ENCODE assay signal across 14 mouse cellular contexts in genomic region chr1:20428370-20429055, GRCm38 (mm10).
A peak's percentile ranks its signal among the peaks of the same experiment; 100 is the strongest.
DNase-seq lines count a peak whose midpoint lies in the region; ATAC-seq lines count a peak whose summit lies in the region.
"Had no signal": no experiment of that assay in that cellular context is flagged by ENCODE, and none has a peak within 500 bp of the region (broad histone marks: within the 10 kb centered on the region; RNA-seq: fewer than 3 reads in every experiment).

No protein-coding gene starts in this region.

- no peaks in the 10 kb centered on the region for H3K27me3 ChIP-seq in forebrain, embryonic 16.5 days (replicated peaks; ENCODE audit: control insufficient read depth, insufficient read depth, low read length)
- H3K27me3 ChIP-seq in midbrain, embryonic 13.5 days = peaks cover 7% of the 10 kb centered on the region; the same call in 1 of the 2 replicates
- no peaks in the 10 kb centered on the region for H3K27me3 ChIP-seq in intestine, embryonic 16.5 days (replicated peaks; ENCODE audit: control insufficient read depth, insufficient read depth, low read length)
- H3K27me3 ChIP-seq: embryonic facial prominence, embryonic 15.5 days had no signal

- H3K4me1 ChIP-seq in forebrain, embryonic 16.5 days (replicated peaks; ENCODE audit: control insufficient read depth, insufficient read depth, low read length) = peaks cover 6% of the 10 kb centered on the region; the same call in 1 of the 2 replicates
- H3K4me1 ChIP-seq in midbrain, embryonic 13.5 days (replicated peaks) = peaks cover 11% of the 10 kb centered on the region
- no peaks in the 10 kb centered on the region for H3K4me1 ChIP-seq in intestine, embryonic 16.5 days (ENCODE audit: control insufficient read depth, insufficient read depth, low read length)
- H3K4me1 ChIP-seq: embryonic facial prominence, embryonic 15.5 days had no signal

- H3K27ac ChIP-seq in forebrain, embryonic 16.5 days (ENCODE audit: low read length) = no peak overlapping the region
- 0 out of 2 replicates have a peak overlapping the region, but pooled peaks have one; percentile 17 for H3K27ac ChIP-seq in midbrain, embryonic 13.5 days
- H3K27ac ChIP-seq in intestine, embryonic 16.5 days (ENCODE audit: low read length) = no peak overlapping the region
- H3K27ac ChIP-seq: embryonic facial prominence, embryonic 15.5 days; liver, embryonic 14.5 days had no signal

- DNase-seq in frontal cortex, adult 2 months (ENCODE audit: extremely low spot score in 1 of 2, low spot score in 1 of 2) = no peak
- DNase-seq in brain, embryonic 18.5 days (ENCODE audit: low read depth, low spot score) = peak; percentile 6
- no peak for DNase-seq in thymus, postnatal 25 days
- no peak for DNase-seq in layer of hippocampus, postnatal 25 days (ENCODE audit: extremely low spot score in 1 of 2, low spot score in 1 of 2)
- DNase-seq: B cell, adult 2 months; gastrocnemius, postnatal 10 days; heart, postnatal 10 days; layer of hippocampus, adult 9-11 months had no signal

- peak; percentile 59; the same call in 1 of the 2 replicates for ATAC-seq in frontal cortex, adult (ENCODE audit: low TSS enrichment)
- peak; percentile 98 for ATAC-seq in forebrain, embryonic 16.5 days
- peak; percentile 97 for ATAC-seq in midbrain, embryonic 13.5 days
- ATAC-seq in intestine, embryonic 16.5 days = no peak

- H3K4me3 ChIP-seq in forebrain, embryonic 16.5 days (replicated peaks; ENCODE audit: low read length) = peak overlapping the region; percentile 4
- 0 out of 2 replicates have a peak overlapping the region, but pooled peaks have one; percentile 4 for H3K4me3 ChIP-seq in midbrain, embryonic 13.5 days (replicated peaks)
- no peak overlapping the region for H3K4me3 ChIP-seq in intestine, embryonic 16.5 days (ENCODE audit: low read length)
- H3K4me3 ChIP-seq: embryonic facial prominence, embryonic 15.5 days had no signal

- no peaks in the 10 kb centered on the region for H3K9me3 ChIP-seq in forebrain, embryonic 16.5 days (ENCODE audit: control insufficient read depth, low read length)
- H3K9me3 ChIP-seq in midbrain, embryonic 13.5 days = no peaks in the 10 kb centered on the region
- no peaks in the 10 kb centered on the region for H3K9me3 ChIP-seq in intestine, embryonic 16.5 days (ENCODE audit: control insufficient read depth, low read length)
- H3K9me3 ChIP-seq: embryonic facial prominence, embryonic 15.5 days had no signal

- no peaks in the 10 kb centered on the region for H3K36me3 ChIP-seq in forebrain, embryonic 16.5 days (ENCODE audit: control insufficient read depth, insufficient read depth)
- no peaks in the 10 kb centered on the region for H3K36me3 ChIP-seq in midbrain, embryonic 13.5 days
- no peaks in the 10 kb centered on the region for H3K36me3 ChIP-seq in intestine, embryonic 16.5 days (ENCODE audit: control insufficient read depth, insufficient read depth, low read length)
- H3K36me3 ChIP-seq: embryonic facial prominence, embryonic 15.5 days had no signal

- H3K9ac ChIP-seq in forebrain, embryonic 16.5 days (replicated peaks; ENCODE audit: low read depth, low read length) = peak overlapping the region; percentile 15; the same call in 1 of the 2 replicates
- peak overlapping the region; percentile 0; the same call in 1 of the 2 replicates for H3K9ac ChIP-seq in midbrain, embryonic 13.5 days (replicated peaks)
- H3K9ac ChIP-seq in intestine, embryonic 16.5 days (ENCODE audit: low read depth, low read length) = no peak overlapping the region
- H3K9ac ChIP-seq: embryonic facial prominence, embryonic 15.5 days; liver, embryonic 14.5 days had no signal

- peak overlapping the region; percentile 42 for H3K4me2 ChIP-seq in forebrain, embryonic 16.5 days (ENCODE audit: low read length)
- H3K4me2 ChIP-seq in midbrain, embryonic 13.5 days (replicated peaks) = peak overlapping the region; percentile 31
- H3K4me2 ChIP-seq in intestine, embryonic 16.5 days (ENCODE audit: low read depth, low read length) = no peak overlapping the region
- H3K4me2 ChIP-seq: embryonic facial prominence, embryonic 15.5 days had no signal

- WGBS in forebrain, embryonic 16.5 days = 18% methylated on average over 12 of the region's 12 CpGs
- WGBS in midbrain, embryonic 13.5 days = 26% methylated on average over 12 of the region's 12 CpGs
- 73% methylated on average over 12 of the region's 12 CpGs for WGBS in intestine, embryonic 16.5 days
